Mouse (Mus musculus): ENCODE results near the gene Sst. TPM values are rescaled to one million over a fixed set of nuclear protein-coding genes. Genes with fewer than 3 reads are reported as not detected.

Gene Sst
- not detected in 2 replicates for polyA plus RNA-seq (2012; ENCODE audit: low replicate concordance)

DNA sequence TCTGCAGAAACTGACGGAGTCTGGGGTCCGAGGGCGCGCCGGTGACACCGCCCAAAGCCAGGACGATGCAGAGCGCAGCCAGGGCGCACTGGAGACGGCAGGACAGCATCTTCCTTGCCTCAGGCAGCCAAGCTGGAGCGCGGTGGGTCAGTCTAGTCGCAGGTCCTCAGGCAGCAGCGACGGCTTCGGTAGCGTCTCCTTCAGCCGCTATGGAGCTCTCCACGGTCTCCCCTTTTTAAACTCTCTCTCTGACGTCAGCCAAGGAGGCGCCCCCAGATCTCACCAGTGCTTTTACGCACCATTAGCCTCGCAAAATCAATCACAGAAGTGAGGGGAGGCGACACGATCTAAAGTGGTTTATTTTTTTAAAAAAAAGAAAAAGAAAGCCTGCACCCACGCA, at the start of gene Sst:
Sst (minus strand) TSS at position 323 of the 400 bp plus-strand sequence.

DNA sequence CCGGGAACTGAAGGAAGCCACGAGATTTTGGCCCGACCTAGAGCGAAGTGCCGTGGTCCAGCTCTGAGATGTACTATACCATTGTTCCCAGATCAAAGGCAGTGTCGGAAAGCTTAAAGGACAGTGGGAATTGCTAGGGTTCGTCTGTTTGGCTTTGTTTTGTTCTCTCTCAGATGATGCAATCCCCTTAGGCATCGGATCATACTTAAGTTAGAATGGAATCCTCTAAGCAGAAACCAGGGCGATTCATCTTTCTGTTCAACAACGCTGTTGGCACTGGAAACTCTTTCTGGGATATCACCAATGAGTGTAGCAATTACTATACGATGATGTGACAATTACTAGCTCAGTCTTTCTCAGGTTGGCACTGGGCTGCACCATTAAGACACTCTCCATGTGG, 41.5 kb upstream of the Sst start, which contains the start of gene Rtp2:
Rtp2 (minus strand) TSS at position 101 of the 400 bp plus-strand sequence.

Other genes with a start within 250 kb of the Sst start
- not detected in 2 replicates for gene Rtp2, start 41.4 kb upstream of the Sst start, polyA plus RNA-seq (2012; ENCODE audit: low replicate concordance)
- gene Gm37419, start 97.5 kb upstream of the Sst start, polyA plus RNA-seq (2012; ENCODE audit: low replicate concordance), result not detected in 2 replicates
- gene Bcl6, start 97.9 kb upstream of the Sst start, polyA plus RNA-seq (2012; ENCODE audit: low replicate concordance), result 38.0 and 49.6 TPM in 2 replicates